Mouse (Mus musculus) E14TG2a.4 (cell line): ENCODE measurements around the gene Ppl.

Source experiments
- CTCF ChIP-seq: conservative IDR thresholded peaks from 2 replicates; pipeline ENCODE4 v1.5.1; 2014; ENCODE audit warnings: low read length
- NANOG ChIP-seq: IDR thresholded peaks from 2 replicates; pipeline ENCODE4 v1.6.1; 2014; ENCODE audit warnings: borderline replicate concordance, low read length, mixed read lengths
- POU5F1 ChIP-seq: IDR thresholded peaks from 2 replicates; pipeline ENCODE4 v1.6.1; 2014; ENCODE audit warnings: low read length, borderline replicate concordance

- TF ChIP-seq CTCF (no peak), NANOG (no peak), POU5F1 (no peak)
Observed at GRCm38 (mm10) chr16:5085196-5085595, 47.0 kb downstream of the Ppl start.
